Mouse (Mus musculus) liver, adult 2 months (tissue): Measurements from ENCODE around the gene Cphx1.
"Not testable (repeated sequence)": the region's sequence is repeated elsewhere in the genome, so short reads cannot be mapped to it uniquely, and the experiment has no call there.

Experiments used
- CTCF ChIP-seq: fragments of 200-500 bp; IDR thresholded peaks from 2 replicates; pipeline ENCODE4 v1.5.1; 2011; ENCODE audit warnings: low read depth, low read length, control low read depth
- POLR2A ChIP-seq: fragments of 200-500 bp; IDR thresholded peaks from 2 replicates; pipeline ENCODE4 v1.6.1; 2011; ENCODE audit warnings: low read length, control low read depth; ENCODE audit not compliant: insufficient read depth; ENCODE audit errors: extremely low read depth

GRCm38 (mm10) chr14:25979242-25979941 lies 41.3 kb downstream of the Cphx1 start:
- TF ChIP-seq POLR2A, CTCF: not testable (repeated sequence)
